Mouse (Mus musculus): ENCODE measurements around the gene Sema5a.

Gene Sema5a

GRCm38 (mm10) chr15:32306557-32307243, 62.1 kb downstream of the Sema5a start:
- DNase-seq (ENCODE audit: low read depth), result peak; percentile 93

- DNase-seq (ENCODE audit: low read depth), result no peak
Observed at GRCm38 (mm10) chr15:32310834-32311233, 66.2 kb downstream of the Sema5a start.

DNA sequence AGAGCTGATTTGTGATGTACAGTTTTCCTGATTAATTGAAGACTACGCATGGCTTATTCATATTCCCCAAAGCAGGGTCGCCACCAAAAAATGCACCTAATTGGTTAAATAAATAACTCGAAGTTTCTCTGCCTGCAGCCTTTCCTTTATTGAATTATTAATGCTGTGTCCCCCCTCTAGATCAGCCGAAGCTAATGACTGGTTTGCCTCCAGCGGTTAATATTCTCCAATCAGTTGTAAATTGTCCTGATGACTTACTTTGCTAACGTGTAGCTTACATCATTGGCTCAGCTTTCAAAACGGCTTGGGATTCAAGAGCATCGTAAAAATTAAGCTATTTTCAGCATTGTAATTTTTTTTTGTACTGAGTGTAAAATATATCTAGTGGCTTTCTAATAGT, 66.7 kb downstream of the Sema5a start:
- DNase-seq (ENCODE audit: low read depth), result no peak

DNA sequence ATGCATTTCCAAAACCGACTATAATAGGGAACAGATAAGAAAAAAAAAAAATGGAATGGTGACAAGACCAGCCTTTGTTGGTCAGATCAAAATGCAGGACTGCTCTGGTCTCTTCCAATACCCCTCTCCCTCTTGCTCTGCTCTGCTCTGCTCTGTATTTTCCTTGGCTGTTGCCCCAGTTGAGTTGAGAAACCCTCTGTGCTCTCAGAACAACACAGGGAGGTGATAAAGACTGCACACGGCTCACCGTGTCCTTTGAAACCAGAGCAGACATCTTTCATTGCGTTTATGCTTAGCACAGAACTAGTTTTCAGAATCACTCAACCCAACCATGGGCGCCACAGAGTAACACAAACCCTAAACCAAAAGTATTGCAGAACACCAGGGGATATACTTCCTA, 72.5 kb downstream of the Sema5a start:
- DNase-seq (ENCODE audit: low read depth), result no peak

DNA sequence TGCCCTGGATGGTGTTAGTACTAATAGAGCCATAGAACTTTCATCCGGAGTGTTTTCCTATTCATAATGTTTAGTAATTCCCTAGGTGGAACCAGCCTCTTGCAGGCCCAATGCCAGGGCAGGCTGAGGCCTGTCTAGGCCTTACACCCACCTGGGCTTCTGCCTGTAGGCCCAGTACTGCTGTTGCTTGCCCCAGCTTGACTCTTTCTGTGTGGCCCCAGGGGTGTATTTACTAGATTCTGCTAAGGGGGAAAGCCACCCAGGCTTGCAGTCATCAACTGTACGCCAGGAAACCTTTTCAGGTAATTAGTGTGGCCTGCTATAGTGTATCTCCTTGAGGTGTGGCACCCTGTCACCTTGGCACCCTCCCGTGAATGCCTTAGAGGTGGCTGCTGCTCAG, 76.1 kb downstream of the Sema5a start:
- DNase-seq (ENCODE audit: low read depth), result no peak

DNA sequence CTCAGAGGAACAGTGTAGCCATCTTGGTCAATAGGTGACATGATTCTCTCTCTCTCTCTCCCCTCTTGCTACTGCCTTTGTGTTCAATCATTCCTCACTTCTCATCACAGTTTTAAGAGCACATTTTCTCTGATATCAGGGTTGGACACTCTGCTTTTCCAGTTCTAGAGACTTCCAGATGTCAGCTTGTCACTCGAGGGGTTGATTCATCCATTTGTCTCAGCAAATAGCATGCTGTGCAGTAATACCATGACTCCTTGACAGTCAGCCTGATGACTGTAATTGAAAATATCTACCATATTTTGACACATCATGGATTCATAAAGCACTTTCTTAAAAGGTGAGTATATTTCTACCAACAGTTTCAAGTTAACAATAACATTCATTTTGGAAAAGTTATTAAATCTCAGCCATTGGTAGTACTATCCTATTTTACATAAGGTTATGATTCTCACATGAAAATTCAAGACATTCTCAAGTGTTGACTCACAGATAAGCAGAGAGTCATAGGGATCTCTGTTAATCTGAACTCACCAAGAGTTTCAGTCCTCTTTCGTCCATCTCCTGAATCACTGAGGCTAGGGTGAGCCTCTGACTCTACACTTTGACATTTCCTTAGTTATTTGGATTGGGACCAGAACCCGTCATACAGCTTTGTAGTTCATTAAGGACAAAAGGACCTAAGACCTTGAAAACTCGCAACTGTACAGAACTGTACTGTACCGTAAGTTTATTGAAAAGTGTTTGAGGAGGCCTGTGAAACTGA, 78.0 kb downstream of the Sema5a start:
- DNase-seq (ENCODE audit: low read depth), result no peak

DNA sequence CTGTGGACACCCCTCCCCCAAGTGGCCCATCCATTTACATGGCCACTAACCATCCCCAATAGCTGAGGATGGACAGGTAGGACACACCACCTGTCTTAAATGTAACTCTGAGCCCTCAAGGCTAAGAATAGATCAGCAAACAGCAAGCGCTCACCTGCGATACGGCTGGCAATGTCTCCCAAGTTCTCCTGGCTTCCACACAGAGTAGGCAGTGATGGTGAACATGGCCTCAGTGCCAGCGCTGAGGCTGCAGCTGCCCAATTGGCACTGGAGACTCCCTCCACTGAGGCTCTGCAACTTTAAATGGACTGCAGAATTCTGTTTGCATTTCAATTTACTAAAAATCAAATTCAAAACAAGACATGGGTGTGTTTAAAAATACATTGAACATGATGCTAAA, 78.6 kb downstream of the Sema5a start:
- DNase-seq (ENCODE audit: low read depth), result no peak

DNA sequence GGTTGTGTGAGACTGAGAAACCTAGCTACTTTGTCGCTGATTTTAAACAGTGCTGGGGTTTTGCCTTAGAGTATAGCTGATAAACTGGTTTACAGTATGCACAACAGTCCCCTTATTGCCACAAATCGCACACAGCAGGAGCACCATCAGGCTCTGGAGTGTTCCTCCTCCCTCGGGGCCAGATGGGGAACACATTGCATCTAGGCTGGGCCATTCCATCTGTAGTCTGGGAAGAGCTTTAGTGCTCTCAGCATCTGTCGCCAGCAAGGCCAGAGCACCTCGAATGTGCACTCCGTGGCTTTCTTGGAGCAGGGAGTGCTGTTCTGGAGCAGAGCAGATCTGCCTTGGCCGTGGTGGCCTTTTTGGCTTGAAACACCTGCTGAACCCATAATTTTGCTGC, 79.5 kb downstream of the Sema5a start:
- no peak for DNase-seq (ENCODE audit: low read depth)

- DNase-seq (ENCODE audit: low read depth), result peak; percentile 97
Observed at GRCm38 (mm10) chr15:32328370-32329004, 83.9 kb downstream of the Sema5a start.

DNA sequence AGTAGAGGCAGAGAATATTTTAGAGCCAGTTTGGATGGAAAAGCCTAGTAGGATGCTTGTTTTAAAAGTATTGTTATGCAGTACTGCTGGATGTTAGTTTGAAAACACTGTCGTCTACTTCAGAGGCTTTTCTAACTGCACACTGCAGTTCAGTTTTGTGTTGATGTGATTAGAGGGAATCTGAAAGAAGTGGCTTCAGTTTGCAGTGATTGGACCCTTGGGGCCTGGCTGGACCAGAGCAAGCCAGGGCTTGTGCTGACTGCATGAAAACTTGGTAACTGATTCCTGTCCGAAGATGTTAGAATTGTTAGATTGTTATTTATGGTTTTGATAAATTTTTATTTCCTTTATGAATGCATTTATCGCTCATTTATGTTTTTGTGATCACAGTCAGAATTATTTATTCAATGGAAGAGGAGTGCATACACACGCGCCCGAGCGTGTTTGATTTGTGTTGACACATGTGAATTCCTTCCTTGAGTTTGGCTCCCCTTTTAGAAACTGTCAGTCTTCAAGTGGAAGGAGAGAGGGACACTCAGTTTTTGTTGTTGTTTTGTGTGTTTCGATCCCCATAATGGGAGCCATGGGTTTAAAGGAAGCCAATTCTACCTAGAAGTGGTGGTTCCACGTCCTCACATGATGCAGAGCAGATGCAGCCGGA, 85.2 kb downstream of the Sema5a start:
- DNase-seq (ENCODE audit: low read depth), result no peak

DNA sequence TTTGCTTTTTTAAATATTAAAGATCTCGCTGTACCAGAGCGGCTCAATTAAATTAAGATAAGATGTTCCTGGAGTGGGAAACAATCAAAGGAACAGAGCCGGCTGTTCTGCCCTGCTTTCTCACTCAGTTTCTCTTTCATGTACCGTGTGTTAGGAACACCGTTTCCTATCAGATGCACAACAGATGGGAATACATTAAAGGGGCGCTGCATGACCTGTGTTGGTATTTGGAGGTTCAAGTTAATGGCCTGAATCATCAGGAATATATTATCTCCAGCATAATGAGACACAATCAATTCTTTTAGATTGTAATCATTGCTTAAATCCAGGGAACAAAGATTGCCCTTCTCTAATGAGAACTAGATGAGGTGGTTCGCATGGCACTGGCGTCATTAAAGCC, 85.8 kb downstream of the Sema5a start:
- no peak for DNase-seq (ENCODE audit: low read depth)

DNA sequence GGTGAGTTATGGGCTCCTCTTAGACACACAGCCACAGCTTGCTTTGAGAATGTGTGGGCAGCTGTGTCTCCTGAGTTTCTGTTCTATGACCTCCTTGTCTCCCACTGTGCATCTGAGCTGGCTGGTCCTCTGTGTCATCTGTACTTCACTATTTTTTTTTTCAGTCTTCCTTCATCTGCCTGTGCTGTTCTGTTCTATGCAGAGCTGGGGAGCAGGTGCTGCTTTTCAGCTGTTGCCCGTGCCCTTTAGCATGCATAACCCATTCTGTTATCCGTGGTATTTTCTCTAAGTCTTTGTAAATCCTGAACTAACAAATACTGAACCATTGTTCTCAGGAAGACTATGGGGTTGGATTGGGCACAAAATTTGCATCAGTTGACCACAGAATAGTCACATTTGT, 86.4 kb downstream of the Sema5a start:
- no peak for DNase-seq (ENCODE audit: low read depth)

DNA sequence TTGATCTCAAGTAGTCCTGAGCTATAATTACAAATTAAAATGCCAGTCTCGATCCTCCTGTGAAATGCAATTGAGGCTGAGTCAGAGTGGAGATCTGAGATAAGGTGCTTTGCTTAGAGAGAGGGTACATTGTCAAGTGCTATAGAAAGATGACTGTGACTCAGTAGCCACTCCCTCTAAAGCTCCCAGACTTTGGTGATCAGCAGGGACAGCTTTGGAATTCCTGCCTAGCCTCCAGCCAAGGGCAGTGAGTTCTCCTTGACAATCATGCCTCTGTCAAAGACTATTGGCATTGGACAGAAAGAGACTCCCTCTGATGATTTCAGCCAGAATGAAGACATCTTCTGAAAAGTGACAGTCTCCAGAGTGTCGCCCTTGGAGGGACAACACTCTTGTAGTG, 88.8 kb downstream of the Sema5a start:
- peak; percentile 23 for DNase-seq (ENCODE audit: low read depth)

DNA sequence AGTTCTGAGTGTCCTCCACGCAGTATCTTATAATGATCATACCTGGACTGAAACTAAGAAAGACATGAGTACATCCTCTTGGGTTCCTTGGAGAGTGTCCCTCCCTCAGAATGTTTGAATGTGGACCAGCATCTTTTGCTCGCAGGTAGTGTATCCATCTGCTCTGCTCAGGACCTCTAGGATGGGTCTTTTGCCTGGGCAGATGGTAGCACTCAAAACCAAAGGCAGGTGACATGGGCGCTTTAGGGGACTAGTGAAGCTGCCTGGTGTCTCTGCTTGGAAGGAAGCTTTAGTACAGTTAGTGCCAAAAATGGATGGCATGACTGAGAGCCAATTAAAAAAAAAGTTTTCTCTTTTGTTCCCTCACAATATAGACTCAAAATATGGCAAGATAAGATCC, 93.2 kb downstream of the Sema5a start:
- DNase-seq (ENCODE audit: low read depth), result no peak

- no peak for DNase-seq (ENCODE audit: low read depth)
Observed at GRCm38 (mm10) chr15:32338721-32339290, 94.2 kb downstream of the Sema5a start.

- DNase-seq (ENCODE audit: low read depth), result no peak
Observed at GRCm38 (mm10) chr15:32339426-32339825, 94.8 kb downstream of the Sema5a start.

GRCm38 (mm10) chr15:32341423-32341822, 96.8 kb downstream of the Sema5a start:
- DNase-seq (ENCODE audit: low read depth), result no peak

GRCm38 (mm10) chr15:32343544-32343943, 98.9 kb downstream of the Sema5a start:
- peak; percentile 95 for DNase-seq (ENCODE audit: low read depth)

- DNase-seq (ENCODE audit: low read depth), result peak; percentile 69
Observed at GRCm38 (mm10) chr15:32347315-32347714, 102.7 kb downstream of the Sema5a start.

GRCm38 (mm10) chr15:32349276-32349675, 104.7 kb downstream of the Sema5a start:
- no peak for DNase-seq (ENCODE audit: low read depth)

DNA sequence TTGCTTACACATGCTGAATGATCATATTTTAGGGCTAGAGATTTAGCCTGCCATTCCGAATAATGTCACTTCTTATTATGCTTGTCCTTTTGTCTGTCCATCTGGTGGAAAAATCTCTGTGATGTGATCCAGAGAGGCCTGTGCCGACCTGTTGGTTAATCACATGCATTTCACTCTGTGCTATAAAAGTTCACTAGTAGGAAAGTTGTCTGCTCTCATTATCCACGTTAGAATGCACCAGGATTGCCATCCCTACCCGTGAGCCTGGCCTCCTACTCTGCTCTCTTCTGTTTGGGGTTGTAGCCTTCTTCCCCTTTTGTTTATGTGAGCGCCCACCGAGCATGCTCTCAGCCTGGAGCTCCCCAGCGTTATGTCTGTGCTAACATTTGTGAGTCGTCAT, 108.4 kb downstream of the Sema5a start:
- no peak for DNase-seq (ENCODE audit: low read depth)

DNA sequence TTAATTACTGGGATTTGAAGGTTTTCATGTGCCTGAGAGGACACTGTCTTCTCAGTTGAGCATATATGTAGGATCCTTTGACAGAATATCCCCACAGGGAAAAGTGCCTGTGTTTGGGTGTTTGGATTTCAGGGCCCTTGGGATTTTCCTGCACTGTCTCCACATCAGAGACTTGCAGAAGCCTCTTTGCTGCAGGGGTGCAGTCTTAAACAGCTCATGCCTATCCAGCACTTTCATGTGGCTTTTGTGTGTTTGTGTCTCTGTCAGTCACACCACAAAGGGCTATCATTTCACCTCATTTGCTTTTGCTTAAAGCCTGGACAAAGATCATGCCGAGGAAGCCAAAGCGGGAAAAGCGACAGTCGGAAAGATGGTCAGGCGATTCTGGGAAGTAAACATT, 108.9 kb downstream of the Sema5a start:
- DNase-seq (ENCODE audit: low read depth), result no peak

Measured in 416B (cell line).